Mouse (Mus musculus): ENCODE results near the gene Slc25a54. TPM values are rescaled to one million over a fixed set of nuclear protein-coding genes. Genes with fewer than 3 reads are reported as not detected.

Gene Slc25a54
- polyA plus RNA-seq, 1 experiment from 2014 or later = not detected

GRCm38 (mm10) chr3:109134036-109134435, 53.8 kb downstream of the Slc25a54 start:
- Histone ChIP-seq H3K9me3 (peaks cover 9% of the 10 kb centered on the region; the same call in 1 of the 2 replicates), H3K4me3 (no peak overlapping the region)
- no peak for DNase-seq (ENCODE audit: low spot score)

GRCm38 (mm10) chr3:109135352-109135751, 55.1 kb downstream of the Slc25a54 start:
- 89% methylated on average over 1 of the region's 1 CpGs for WGBS
- H3K9me3 ChIP-seq = peaks cover 9% of the 10 kb centered on the region; the same call in 1 of the 2 replicates
- no peaks in the 10 kb centered on the region for H3K4me1 ChIP-seq (replicated peaks)

More at GRCm38 (mm10) chr3:109134036-109134435, 53.8 kb downstream of the Slc25a54 start:
- Histone ChIP-seq H3K4me1 (replicated peaks) (no peaks in the 10 kb centered on the region), H3K27me3 (ENCODE audit: insufficient read depth, poor library complexity, severe bottlenecking) (no peaks in the 10 kb centered on the region), H3K27ac (no peak overlapping the region), H3K36me3 (peaks cover 29% of the 10 kb centered on the region)
- 94% methylated on average over 15 of the region's 15 CpGs for WGBS

GRCm38 (mm10) chr3:109152561-109152960, 72.3 kb downstream of the Slc25a54 start:
- WGBS = 85% methylated on average over 4 of the region's 4 CpGs
- no peak overlapping the region for H3K4me3 ChIP-seq

More at GRCm38 (mm10) chr3:109135352-109135751, 55.1 kb downstream of the Slc25a54 start:
- Histone ChIP-seq H3K27me3 (ENCODE audit: insufficient read depth, poor library complexity, severe bottlenecking) (no peaks in the 10 kb centered on the region), H3K27ac (no peak overlapping the region), H3K4me3 (no peak overlapping the region), H3K36me3 (peaks cover 29% of the 10 kb centered on the region)
- no peak for DNase-seq (ENCODE audit: low spot score)

GRCm38 (mm10) chr3:109153410-109153809, 73.1 kb downstream of the Slc25a54 start:
- no peak overlapping the region for H3K27ac ChIP-seq
- no peaks in the 10 kb centered on the region for H3K4me1 ChIP-seq (replicated peaks)
- 0 out of 2 replicates have a peak, but pooled peaks cover 4% of the 10 kb centered on the region for H3K36me3 ChIP-seq
- DNase-seq (ENCODE audit: low spot score) = no peak
- WGBS = 94% methylated on average over 6 of the region's 6 CpGs
- no peak overlapping the region for H3K4me3 ChIP-seq
- H3K9me3 ChIP-seq = no peaks in the 10 kb centered on the region
- no peaks in the 10 kb centered on the region for H3K27me3 ChIP-seq (ENCODE audit: insufficient read depth, poor library complexity, severe bottlenecking)

More at GRCm38 (mm10) chr3:109152561-109152960, 72.3 kb downstream of the Slc25a54 start:
- H3K9me3 ChIP-seq = no peaks in the 10 kb centered on the region
- H3K27ac ChIP-seq = no peak overlapping the region
- H3K27me3 ChIP-seq (ENCODE audit: insufficient read depth, poor library complexity, severe bottlenecking) = no peaks in the 10 kb centered on the region
- H3K36me3 ChIP-seq = 0 out of 2 replicates have a peak, but pooled peaks cover 4% of the 10 kb centered on the region
- no peaks in the 10 kb centered on the region for H3K4me1 ChIP-seq (replicated peaks)
- no peak for DNase-seq (ENCODE audit: low spot score)

- Histone ChIP-seq H3K4me3 (no peak overlapping the region), H3K27ac (no peak overlapping the region), H3K4me1 (replicated peaks) (no peaks in the 10 kb centered on the region), H3K36me3 (peaks cover 23% of the 10 kb centered on the region), H3K27me3 (ENCODE audit: insufficient read depth, poor library complexity, severe bottlenecking) (no peaks in the 10 kb centered on the region), H3K9me3 (no peaks in the 10 kb centered on the region)
- DNase-seq (ENCODE audit: low spot score) = no peak
- 92% methylated on average over 4 of the region's 4 CpGs for WGBS
Measured at GRCm38 (mm10) chr3:109155926-109156669, 75.8 kb downstream of the Slc25a54 start.

- Histone ChIP-seq H3K4me3 (no peak overlapping the region), H3K27ac (no peak overlapping the region), H3K4me1 (replicated peaks) (no peaks in the 10 kb centered on the region), H3K27me3 (ENCODE audit: insufficient read depth, poor library complexity, severe bottlenecking) (no peaks in the 10 kb centered on the region), H3K9me3 (no peaks in the 10 kb centered on the region), H3K36me3 (peaks cover 23% of the 10 kb centered on the region)
- 90% methylated on average over 3 of the region's 3 CpGs for WGBS
- no peak for DNase-seq (ENCODE audit: low spot score)
Measured at GRCm38 (mm10) chr3:109157481-109157880, 77.2 kb downstream of the Slc25a54 start.

GRCm38 (mm10) chr3:109164088-109164487, 83.8 kb downstream of the Slc25a54 start:
- Histone ChIP-seq H3K27ac (no peak overlapping the region), H3K4me1 (replicated peaks) (no peaks in the 10 kb centered on the region), H3K36me3 (peaks cover 46% of the 10 kb centered on the region), H3K27me3 (ENCODE audit: insufficient read depth, poor library complexity, severe bottlenecking) (no peaks in the 10 kb centered on the region), H3K4me3 (no peak overlapping the region), H3K9me3 (no peaks in the 10 kb centered on the region)
- WGBS = 91% methylated on average over 2 of the region's 2 CpGs
- no peak for DNase-seq (ENCODE audit: low spot score)

GRCm38 (mm10) chr3:109164644-109165043, 84.4 kb downstream of the Slc25a54 start:
- Histone ChIP-seq H3K4me1 (replicated peaks) (no peaks in the 10 kb centered on the region), H3K9me3 (no peaks in the 10 kb centered on the region), H3K27me3 (ENCODE audit: insufficient read depth, poor library complexity, severe bottlenecking) (no peaks in the 10 kb centered on the region), H3K27ac (no peak overlapping the region), H3K36me3 (peaks cover 41% of the 10 kb centered on the region), H3K4me3 (no peak overlapping the region)
- DNase-seq (ENCODE audit: low spot score) = no peak
- WGBS = 83% methylated on average over 1 of the region's 1 CpGs

GRCm38 (mm10) chr3:109165214-109165829, 85.1 kb downstream of the Slc25a54 start:
- H3K27me3 ChIP-seq (ENCODE audit: insufficient read depth, poor library complexity, severe bottlenecking) = no peaks in the 10 kb centered on the region
- no peak overlapping the region for H3K4me3 ChIP-seq
- no peak for DNase-seq (ENCODE audit: low spot score)
- no peaks in the 10 kb centered on the region for H3K4me1 ChIP-seq (replicated peaks)
- WGBS = 91% methylated on average over 8 of the region's 8 CpGs
- peaks cover 34% of the 10 kb centered on the region for H3K36me3 ChIP-seq
- H3K27ac ChIP-seq = no peak overlapping the region
- H3K9me3 ChIP-seq = no peaks in the 10 kb centered on the region

Other genes with a start within 250 kb of the Slc25a54 start
- gene Stxbp3, start 239.9 kb upstream of the Slc25a54 start, polyA plus RNA-seq (2016; fragmentation: Nextera tagmentation; extraction: Ambion mirVana) = 18.9 and 26.1 TPM in 2 replicates
- gene Fndc7, start 190.5 kb upstream of the Slc25a54 start, polyA plus RNA-seq (2016; fragmentation: Nextera tagmentation; extraction: Ambion mirVana) = 0.05 TPM in 1 of 2 replicates, not detected in the other
- 52.6 and 74.6 TPM in 2 replicates for gene Prpf38b, start 168.7 kb upstream of the Slc25a54 start, polyA plus RNA-seq (2016; fragmentation: Nextera tagmentation; extraction: Ambion mirVana)
- 0.58 and 0.86 TPM in 2 replicates for gene Henmt1, start 140.6 kb upstream of the Slc25a54 start, polyA plus RNA-seq (2016; fragmentation: Nextera tagmentation; extraction: Ambion mirVana)
- gene Gm9857, start 140.0 kb upstream of the Slc25a54 start, polyA plus RNA-seq (2016; fragmentation: Nextera tagmentation; extraction: Ambion mirVana) = not detected in 2 replicates
- gene Fam102b, start 52.9 kb upstream of the Slc25a54 start, polyA plus RNA-seq (2016; fragmentation: Nextera tagmentation; extraction: Ambion mirVana) = 5.3 TPM in 2 replicates
- gene Slc25a24, start 42.7 kb downstream of the Slc25a54 start, polyA plus RNA-seq (2016; fragmentation: Nextera tagmentation; extraction: Ambion mirVana) = 25.9 and 29.7 TPM in 2 replicates

Data from hindbrain, embryonic 10.5 days (tissue).